Mouse (Mus musculus) cerebellum, adult 11-12 months (tissue): ENCODE measurements around the gene Scn1b.

Source experiments
- DNase-seq: peaks from one replicate; pipeline ENCODE4 v3.0.0; 2022

The Scn1b gene

DNA sequence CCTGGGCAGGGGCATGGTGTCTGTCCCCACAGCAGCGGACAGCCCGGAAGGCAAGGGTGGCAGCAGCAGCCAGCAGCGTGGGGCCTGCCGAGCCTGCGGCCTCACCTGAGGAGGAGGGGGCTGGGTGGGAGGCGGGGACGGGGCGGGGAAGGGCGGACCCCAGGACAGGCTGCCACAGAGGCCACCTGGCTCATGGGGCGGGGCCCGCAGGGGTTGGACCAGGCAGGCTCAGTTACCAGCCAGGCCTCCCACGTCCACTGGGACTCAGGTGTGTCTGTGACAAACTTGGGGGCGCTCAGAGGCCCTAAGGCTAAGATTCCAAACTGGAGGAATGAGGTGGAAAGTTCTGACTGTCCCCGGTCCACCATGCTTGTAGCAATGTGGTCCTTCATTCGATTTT, 11.6 kb downstream of the Scn1b start, which contains the start of gene Hpn:
Gene Hpn, minus strand, starts transcription at position 109 of the 400 bp plus-strand sequence.
- no peak for DNase-seq

DNA sequence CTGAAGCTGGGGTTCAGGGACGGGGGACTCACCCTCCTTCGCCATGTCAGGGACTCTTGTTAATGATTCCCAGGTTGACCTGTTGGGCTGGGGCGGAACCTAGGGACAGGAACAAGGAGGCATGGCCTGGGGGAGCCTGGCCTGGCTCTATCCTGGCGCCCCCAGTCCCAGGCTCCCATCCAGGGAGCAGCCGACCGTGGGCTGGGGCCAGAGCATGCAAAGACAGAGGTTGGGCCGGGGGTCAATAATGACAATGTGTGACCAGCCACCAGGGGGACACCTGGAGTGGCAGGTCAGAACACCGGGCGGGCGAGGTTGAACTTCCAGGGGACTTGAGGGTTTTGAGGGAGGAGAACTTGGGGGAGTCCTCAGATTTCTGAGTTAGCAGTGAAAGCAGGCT, 12.2 kb downstream of the Scn1b start:
- DNase-seq = no peak

DNA sequence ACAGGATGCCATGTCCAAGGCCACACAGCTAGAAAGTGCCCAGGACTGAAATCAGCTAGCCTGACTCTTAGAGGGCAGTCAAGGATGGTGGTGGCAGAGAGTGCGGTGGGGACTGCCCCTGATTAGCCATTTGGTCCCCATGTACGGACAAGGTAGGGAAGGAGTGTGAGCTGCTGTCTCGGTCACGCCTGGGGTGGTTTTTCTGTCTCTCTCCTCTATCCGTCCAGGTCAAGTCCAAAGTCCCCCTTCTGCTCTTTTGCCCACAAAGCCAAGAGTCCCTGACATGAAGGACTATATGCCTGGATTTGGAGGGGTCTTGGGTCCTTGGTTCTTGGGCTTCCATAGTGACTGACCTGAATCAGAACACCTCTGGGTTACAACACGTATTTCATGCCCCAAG, 13.0 kb downstream of the Scn1b start:
- DNase-seq = no peak

DNA sequence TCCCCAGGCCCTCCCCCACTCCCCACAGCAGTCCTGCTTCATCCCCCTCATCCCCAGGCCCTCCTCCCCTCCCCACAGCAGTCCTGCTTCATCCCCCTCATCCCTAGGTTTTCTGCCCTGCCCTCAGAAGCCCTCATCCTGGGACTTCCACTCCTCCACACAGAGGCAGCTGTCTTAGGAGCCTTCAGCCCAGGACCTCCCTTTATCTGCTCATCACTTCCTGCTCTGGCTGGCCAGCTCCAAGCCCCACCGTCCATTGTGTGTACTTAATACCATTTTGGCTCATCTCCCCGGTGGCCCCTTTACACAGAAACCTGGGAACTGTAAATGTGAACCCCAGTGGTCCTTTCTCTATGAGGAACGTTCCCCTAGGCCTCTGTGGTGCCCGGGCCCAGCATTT, 14.8 kb downstream of the Scn1b start:
- DNase-seq = no peak

DNA sequence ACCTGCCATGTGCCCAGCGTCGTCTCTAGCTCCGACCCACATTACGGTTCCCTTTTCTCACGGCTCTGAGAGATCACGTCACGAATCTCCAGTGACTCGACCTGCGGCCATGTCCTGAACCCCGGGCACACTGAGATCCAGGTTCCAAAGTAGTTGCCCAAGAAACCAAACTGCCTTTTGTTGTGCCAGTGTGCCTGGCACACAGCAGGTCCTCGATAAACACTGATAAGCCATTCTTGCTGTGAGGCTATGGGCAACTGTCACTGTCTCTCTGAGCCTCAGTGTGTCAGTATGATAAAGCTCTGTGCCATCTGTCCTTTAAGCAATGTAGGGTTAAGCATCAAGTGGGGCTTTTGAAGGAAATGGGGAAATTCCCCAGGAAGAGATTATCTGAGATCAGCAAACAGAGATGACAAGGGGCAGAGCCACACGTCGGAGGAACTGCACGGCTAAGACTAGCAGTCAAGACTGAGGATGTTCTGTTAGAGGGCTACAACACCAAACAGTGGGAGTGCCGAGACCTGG, 15.9 kb downstream of the Scn1b start:
- no peak for DNase-seq

DNA sequence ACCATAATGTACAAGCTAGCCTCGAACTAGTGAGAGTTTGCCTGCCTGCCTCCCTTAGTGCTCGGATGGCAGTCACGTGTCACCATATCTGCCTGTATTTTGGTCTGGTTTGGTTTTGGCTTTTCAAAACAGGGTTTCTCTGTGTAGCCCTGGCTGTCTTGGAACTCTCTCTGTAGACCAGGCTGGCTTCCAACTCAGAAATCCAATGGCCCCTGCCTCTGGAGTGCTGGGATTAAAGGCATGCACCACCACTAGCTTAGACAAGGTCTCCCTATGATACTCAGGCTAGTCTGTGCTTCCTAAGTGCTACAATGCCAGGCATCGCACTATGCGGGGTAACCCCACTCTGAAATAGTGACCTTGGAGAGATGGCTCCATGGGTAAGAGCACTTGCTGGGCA, 17.0 kb downstream of the Scn1b start:
- no peak for DNase-seq

DNA sequence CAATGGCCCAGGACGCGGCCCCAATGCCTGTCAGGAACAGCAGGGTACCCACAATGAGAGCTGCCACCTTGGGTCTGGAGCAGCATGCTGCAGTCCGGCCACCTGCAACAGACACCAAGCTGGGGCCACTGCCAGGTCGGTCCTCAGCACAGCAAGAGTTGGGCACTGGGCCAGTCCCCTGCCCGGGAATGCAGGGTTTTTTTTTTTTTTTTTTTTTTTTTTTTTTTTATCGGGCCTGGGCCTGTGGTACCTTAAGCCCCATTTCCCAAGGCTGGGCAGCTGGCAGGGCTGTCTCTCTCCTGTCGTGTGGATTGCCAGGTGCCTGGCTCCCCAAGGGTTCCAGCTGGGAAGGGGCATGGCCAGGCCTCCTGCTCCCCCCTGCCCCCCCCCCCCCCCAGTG, 17.7 kb downstream of the Scn1b start:
- DNase-seq = peak; percentile 83

DNA sequence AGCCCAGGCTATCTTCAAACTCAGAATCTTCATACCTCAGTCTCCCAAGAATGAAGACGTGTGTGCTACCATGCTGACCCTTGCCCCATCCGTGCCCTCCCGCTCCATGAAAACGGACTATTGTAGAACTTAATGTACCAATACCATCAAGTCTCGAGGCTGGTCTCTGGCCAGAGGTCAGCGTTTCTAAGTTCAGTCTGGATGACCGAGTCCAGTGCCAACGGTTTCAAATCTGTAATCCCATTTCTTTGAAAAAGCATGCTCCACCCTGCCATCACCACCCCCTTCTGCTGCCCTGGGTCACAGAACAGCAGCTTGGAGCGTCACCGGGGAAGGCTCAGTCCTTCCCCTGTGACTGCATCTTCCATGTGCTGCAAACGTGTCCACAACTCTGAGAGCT, 19.0 kb downstream of the Scn1b start:
- DNase-seq = no peak

DNA sequence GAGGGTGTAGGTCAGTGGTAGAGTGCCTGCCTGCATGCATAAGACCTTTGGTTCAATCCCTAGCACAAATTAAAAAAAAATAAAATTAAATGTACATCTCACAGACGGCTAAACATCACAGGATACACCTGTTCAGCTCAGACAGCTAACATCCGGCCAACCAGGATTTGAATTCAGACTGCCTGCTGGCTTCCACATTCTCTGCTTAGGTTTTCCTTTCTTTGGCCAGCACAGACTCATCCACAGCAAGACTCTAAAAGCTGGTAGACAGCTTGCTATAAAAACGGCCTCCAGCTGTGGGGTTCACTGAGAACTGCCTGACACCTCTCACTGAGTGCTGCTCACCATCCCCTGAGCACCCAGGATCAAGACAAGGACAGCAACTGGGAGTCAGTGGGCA, 20.6 kb downstream of the Scn1b start:
- DNase-seq = no peak

DNA sequence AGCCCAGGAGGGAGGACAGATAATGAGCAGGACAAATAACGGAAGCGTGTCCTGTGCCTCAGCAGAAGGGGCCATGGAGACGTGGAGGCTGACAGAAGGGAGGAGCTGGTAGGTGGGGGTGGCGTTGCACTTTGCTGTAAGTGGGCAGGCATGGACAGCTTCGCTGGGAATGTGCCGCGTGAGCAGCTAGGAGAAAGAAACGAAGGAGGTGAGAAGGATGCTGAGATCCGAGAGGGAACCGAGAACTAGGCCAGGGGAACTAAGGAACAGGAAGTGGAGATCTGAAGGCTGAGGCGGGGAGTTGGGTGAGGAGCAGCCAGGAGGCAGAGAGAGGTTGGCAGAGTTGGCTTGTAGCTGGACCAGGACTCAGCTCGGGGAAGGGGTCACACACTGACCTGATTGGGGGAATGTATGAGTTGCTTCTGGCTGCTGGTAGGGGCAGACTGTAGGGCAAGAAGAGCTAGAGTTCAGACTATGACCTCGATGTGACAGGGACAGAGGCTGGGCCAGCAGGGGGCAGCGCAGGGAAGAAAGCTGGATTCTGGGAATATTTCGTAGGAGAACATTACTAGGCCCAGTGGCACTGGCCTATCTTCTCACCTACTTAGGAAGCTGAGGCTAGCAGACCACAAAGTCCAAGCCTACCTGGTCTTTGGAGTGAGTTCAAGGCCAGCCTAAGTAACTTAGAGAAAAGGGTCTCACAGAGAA, 21.6 kb downstream of the Scn1b start:
- no peak for DNase-seq

DNA sequence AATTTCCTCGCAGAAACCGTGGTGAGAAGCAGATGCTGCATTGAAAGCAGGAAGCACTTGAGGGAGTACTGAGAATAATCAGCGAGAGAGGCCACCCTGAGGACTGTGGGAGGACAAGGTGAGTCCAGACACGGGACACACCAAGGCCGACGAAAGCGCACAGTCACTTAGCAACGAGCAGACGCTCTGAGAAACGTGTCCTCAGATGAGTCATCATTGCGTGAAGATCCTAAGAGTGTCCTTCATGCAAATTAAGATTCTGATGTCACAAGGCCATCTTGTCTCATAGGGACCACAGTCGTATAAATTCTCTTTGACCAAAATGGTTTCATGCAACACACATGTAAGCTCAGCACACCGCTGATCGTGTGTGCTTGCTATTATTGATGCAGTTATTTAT, 26.0 kb downstream of the Scn1b start:
- DNase-seq = no peak

DNA sequence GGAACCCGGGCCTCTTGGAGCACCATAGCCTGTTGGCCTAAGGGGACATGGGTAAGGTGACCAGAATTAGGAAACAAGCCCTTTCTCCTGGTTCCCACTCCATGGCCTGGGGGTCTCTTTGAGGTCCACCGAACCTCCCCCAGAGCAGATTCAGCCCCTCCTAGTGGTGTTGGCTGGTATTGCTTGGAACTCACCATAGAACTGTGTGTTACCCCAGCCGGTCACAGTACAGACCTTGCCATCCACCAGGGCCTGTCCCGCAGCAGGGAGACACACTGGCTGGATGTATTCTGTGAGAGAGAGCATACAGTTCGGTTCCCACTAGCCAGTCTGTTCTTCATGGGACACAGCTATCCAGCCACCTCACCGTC, 27.2 kb downstream of the Scn1b start:
- DNase-seq = no peak

DNA sequence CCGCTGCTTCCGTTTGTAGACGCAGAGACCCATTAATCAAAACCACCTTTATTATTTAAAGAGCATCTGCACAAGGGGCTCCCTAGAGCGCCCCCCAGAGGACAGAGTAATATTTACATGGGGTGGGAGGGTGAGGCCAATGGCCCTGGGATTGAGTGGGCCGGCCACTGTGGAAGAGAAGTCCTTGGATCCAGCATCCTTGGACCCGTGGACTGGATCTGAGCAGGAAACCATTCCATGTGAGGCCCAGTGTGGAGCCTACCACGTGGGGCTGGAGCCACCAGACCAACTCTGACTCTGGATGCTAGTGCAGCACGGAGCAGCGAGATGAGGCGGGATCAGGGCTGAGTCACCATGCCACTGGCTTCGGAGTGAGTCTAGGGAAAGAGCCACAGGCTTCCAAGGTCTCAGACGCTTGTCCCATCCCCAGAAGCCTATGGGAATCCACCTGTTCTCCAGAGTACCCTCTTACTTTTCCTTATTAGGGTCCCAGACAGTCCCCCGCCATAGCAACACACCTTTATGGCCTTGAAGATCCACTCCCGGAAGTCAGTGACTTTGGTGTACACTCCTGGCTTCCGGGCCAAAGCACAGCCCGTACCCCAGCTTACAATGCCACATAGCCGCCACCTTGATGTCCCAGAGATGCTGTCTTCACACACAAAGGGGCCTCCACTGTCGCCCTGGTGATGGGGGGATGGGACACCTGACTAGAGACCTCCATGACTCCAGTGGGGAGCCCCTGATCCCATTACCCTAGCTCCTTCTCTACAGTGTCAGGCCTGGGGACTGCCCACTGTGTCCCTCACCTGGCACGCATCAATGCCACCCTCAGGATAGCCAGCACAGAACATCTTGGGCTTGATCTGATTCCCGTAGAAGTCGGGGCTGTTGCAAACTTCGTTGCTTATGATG, 27.8 kb downstream of the Scn1b start:
- DNase-seq = no peak

DNA sequence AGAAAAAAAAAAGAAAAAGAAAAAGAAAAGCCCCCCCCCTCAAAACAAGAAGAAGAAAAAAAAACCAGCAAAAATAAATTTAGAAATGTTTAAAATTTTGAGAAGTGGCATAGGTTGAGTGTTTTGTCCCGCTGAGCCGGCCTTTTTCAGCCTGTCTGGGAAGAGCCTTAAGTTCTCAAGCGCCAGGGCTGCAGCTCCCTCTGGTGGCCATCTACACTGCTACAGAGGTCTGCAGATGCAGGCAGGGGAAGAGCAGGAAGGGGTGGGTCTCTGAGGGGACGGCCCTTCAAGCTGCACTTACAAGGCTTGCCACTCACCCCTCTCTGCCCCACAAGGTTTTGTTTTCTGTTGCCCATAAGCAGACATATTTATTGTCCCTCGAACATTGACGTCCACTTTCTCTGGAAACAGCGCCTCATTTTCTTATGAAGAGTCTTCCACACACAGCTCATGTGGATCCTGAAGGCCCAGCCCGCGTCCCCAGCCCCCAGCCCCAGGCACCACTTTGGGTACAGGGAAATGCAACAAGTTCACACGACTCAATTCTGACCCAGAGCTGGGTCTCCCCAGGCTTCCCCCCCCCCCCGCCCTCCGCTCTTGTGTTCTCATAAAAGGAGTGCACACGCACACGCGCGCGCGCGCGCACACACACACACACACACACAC, 29.1 kb downstream of the Scn1b start:
- DNase-seq = peak; percentile 85

DNA sequence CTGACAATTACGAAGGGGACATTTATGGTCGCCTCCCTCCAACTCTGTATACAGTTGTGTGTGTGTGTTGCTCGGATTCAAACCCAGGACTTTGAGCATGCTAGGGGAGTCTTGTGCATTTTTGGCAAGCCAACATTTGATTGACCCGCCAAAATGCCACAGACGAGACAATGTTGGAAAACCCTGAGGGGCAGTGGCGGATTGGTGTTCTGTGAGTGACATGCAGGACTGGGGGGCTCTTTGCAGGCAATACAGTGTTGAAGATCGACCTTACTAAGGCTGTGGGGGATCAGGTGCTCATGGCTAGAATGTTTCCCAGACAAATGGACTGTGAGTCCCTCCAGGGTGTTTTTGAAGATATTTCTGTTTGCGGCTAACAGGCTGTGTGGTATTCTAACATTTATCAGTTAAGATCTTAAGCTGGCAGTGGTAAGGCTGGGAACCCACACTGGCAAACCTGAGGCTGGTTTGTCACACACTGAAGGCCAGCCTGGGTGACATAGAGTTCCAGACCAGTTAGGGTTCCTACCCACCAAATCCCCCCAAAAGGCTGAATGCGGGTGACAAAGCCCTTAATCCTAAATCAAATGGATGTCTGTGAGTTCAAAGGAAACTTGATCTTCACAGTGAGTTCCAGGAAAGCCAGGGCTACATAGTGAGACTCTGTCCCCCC, 29.8 kb downstream of the Scn1b start:
- no peak for DNase-seq

DNA sequence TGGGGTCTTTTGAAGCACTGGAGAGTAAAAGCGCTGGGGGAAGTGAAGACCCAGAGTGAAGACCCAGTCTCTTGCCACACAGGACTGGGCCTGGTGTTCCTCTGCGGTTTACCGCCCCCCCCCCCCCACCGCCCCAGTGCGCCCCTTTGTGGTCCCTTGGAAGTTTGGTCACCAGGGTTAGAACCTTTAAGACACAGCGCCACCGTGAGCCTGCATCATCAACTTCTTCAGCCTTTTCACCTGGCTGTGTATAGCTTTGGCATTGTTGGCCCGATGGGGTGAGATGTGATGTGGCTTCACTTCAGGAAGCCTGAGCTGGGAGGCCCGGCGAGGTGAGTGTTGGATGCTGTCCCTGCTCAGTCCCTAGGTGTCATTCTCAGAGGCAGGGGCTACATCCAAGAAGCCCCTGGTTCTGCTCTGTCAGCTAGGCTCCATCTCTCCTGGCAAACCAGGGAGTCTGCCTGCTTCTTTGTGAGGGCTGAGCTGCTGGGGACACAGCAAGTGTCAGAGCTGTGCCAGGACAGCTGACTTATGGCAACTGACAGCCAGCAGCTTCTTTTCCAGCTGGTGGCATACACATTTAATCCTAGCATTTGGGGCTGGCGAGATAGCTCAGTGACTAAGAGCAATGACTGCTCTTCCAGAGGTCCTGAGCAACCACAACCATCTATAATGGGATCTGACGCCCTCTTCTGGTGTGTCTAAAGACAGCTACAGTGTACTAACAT, 31.9 kb downstream of the Scn1b start:
- DNase-seq = no peak

DNA sequence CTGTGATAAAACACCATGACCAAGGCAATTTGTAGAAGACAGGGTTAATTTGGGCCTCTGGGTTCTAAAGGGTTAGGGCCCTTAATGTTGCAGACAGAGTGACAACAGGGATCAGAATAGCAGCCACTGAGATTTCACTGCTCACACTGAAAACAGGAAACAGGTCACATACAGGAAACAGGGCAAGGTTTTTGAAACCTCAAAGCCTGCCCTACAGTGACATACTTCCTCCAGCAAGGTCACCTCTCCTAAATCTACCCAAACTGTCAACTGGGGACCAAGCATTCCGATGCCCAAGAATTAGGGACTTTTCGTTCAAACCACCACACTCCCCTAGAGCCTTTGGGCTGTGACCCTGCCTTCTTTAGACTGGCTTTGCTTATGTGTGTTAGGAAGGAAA, 37.1 kb downstream of the Scn1b start:
- no peak for DNase-seq

DNA sequence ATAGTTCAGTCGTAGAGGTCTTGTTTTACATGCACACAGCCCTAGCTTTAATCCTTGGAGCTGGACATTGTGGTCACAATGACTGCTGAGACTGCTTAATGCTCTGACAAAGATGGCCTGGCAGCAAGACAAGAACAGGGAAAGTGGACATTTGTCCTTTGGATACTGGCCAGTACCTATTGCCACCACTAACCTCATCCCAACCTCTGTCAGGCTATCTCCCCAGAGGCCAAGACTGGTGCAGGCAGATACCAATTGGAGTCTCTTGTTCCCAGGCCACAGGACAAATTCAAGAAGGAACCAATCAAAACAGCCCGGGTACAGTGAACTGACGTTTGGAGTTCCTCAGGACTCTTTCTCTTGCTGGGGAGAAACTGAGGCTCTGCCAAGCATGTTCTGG, 38.6 kb downstream of the Scn1b start:
- no peak for DNase-seq

DNA sequence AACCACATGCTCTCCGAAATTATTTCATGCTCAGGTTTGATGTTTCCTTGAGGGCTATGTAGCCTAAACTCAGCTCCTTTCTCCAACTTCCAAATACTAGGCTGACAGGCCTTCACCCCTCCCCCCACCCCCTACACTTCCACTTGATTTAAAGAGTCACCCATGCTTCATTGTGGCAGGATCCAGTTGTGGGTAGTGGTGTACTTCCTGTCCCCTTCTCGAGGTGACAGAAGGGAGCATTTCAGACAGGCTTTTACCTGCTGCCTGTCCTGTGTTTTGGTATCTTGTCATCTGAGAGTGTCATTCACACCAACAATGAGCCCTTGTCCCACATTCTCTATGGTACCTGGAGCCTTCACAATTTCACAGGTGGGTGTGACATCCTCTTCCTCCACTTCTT, 39.5 kb downstream of the Scn1b start:
- no peak for DNase-seq

DNA sequence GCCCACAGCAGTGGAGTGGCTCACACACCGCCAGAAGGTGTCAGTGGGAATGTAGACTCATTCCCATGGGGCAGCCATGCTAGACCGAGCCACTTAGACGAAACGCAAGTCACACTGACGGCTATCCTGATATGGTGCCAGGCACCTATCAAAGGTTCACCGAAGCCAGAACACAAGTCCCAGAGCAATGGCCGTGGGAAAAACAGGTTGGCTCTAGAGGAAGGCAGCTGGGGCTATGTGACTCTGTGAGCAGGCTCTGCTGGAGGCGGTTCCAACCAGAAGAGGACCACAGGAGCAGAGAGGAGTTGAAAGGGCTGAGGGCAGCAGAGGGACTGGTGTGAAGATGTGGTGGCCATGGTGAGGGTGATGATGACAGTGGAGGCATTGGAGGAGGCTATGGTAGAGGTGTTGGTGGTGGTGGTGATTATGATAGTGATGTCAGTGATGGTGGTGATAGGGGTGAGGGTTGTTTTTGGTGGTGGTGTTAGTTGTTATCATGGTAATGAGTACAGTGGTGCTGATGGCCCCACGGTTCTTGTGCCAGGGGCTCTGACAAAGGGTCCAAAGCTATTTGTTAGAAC, 40.5 kb downstream of the Scn1b start:
- DNase-seq = no peak

DNA sequence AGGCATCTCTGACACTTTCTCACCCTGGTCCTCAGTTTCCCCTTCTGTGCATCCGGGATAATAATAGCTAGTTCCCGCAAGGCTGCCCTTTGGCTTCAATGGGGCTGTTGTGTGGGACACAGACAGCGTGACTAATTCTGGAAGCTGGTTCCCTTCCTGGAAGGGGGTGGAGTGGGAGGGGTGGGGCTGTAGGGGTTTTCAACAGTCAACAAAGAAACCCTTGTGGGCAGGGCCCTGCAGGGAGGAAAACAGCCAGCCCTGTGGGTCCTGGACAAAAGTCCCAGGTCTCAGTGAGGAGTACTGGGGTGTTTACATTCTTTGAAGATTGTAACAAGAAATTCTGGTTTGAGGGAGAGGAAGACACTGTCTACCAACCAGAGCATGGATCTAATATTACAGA, 41.6 kb downstream of the Scn1b start:
- DNase-seq = no peak

DNA sequence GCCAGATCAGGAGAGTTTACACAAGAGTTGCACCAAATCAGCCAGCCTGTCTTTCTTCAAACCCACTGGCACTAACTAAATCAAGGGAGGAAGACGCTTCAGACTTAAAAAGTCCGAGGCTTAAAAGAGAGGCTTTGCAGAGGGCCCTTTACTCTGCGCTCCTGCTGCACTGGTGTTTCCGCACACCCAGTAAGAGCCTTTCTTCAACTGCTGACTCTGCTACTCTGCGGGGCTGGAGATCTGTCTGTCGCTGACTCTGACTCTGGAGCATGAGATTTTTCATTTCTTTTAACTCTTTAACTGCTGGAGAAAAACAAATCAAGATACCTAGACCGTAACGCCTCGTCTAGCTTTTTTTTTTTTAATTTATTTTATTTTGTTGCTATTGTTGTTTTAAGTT, 42.7 kb downstream of the Scn1b start:
- no peak for DNase-seq
